Mouse (Mus musculus): Measurements from ENCODE around the gene Aox2. TPM values are rescaled to one million over a fixed set of nuclear protein-coding genes. Genes with fewer than 3 reads are reported as not detected.

Gene Aox2
- polyA plus RNA-seq, 2 experiments: 0.01 TPM; not detected in 1

GRCm38 (mm10) chr1:58375574-58376147 is 97.5 kb downstream of the Aox2 start:
- Histone ChIP-seq H3K4me2 (ENCODE audit: low read depth) (no peak overlapping the region), H3K9ac (replicated peaks) (no peak overlapping the region), H3K4me3 (ENCODE audit: insufficient read depth in 1 of 2, low read depth in 2 of 2, low read length in 2 of 2) (no peak overlapping the region), H3K9me3 (ENCODE audit: control insufficient read depth, low read length) (no peaks in the 10 kb centered on the region), H3K27ac (no peak overlapping the region), H3K27me3 (ENCODE audit: control insufficient read depth, insufficient read depth, low read length) (no peaks in the 10 kb centered on the region), H3K36me3 (replicated peaks; ENCODE audit: control insufficient read depth, insufficient read depth, low read depth) (no peaks in the 10 kb centered on the region), H3K4me1 (replicated peaks; ENCODE audit: control insufficient read depth in 2 of 2, insufficient read depth in 2 of 2, low read length in 1 of 2) (no peaks in the 10 kb centered on the region)
- DNase-seq (ENCODE audit: low read depth in 3 of 3, low spot score in 3 of 3) (no peak), ATAC-seq (ENCODE audit: insufficient read depth) (no peak)
- TF ChIP-seq CTCF (IDR thresholded peaks at IDR 0.05; ENCODE audit: low read depth): no peak
- TF ChIP-seq EP300 (IDR thresholded peaks at IDR 0.05; ENCODE audit: low read depth): no peak
- WGBS (ENCODE audit: insufficient replicate concordance): 46% methylated on average over 3 of the region's 3 CpGs

- Histone ChIP-seq H3K9ac (replicated peaks) (no peak overlapping the region), H3K27ac (no peak overlapping the region), H3K4me1 (replicated peaks; ENCODE audit: control insufficient read depth in 2 of 2, insufficient read depth in 2 of 2, low read length in 1 of 2) (no peaks in the 10 kb centered on the region), H3K4me2 (ENCODE audit: low read depth) (no peak overlapping the region), H3K9me3 (ENCODE audit: control insufficient read depth, low read length) (no peaks in the 10 kb centered on the region), H3K4me3 (ENCODE audit: insufficient read depth in 1 of 2, low read depth in 2 of 2, low read length in 2 of 2) (no peak overlapping the region), H3K27me3 (ENCODE audit: control insufficient read depth, insufficient read depth, low read length) (no peaks in the 10 kb centered on the region), H3K36me3 (replicated peaks; ENCODE audit: control insufficient read depth, insufficient read depth, low read depth) (no peaks in the 10 kb centered on the region)
- no peak for ATAC-seq (ENCODE audit: insufficient read depth)
- TF ChIP-seq CTCF (IDR thresholded peaks at IDR 0.05; ENCODE audit: low read depth) (no peak), EP300 (IDR thresholded peaks at IDR 0.05; ENCODE audit: low read depth) (no peak)
- 68% methylated on average over 5 of the region's 5 CpGs for WGBS (ENCODE audit: insufficient replicate concordance)
- DNase-seq (ENCODE audit: low read depth in 3 of 3, low spot score in 3 of 3): no peak
Observed at GRCm38 (mm10) chr1:58382586-58383281, 104.6 kb downstream of the Aox2 start.

GRCm38 (mm10) chr1:58391421-58392267 is 113.5 kb downstream of the Aox2 start:
- H3K9me3 ChIP-seq (ENCODE audit: control insufficient read depth, low read length): no peaks in the 10 kb centered on the region
- H3K9ac ChIP-seq (replicated peaks): peak overlapping the region; percentile 87
- 43% methylated on average over 19 of the region's 19 CpGs for WGBS (ENCODE audit: insufficient replicate concordance)
- peak overlapping the region; percentile 41 for H3K27ac ChIP-seq
- peak overlapping the region; percentile 95 for H3K4me2 ChIP-seq (ENCODE audit: low read depth)
- DNase-seq (ENCODE audit: low read depth in 3 of 3, low spot score in 3 of 3): no peak
- H3K4me3 ChIP-seq (ENCODE audit: insufficient read depth in 1 of 2, low read depth in 2 of 2, low read length in 2 of 2): peak overlapping the region; percentile 87 to 89
- TF ChIP-seq CTCF (IDR thresholded peaks at IDR 0.05; ENCODE audit: low read depth) (no peak), EP300 (IDR thresholded peaks at IDR 0.05; ENCODE audit: low read depth) (no peak)
- H3K4me1 ChIP-seq (replicated peaks; ENCODE audit: control insufficient read depth in 2 of 2, insufficient read depth in 2 of 2, low read length in 1 of 2): peaks cover 4 to 9% of the 10 kb centered on the region in 2 experiments; a peak in 2 of 4 replicates
- ATAC-seq (ENCODE audit: insufficient read depth): no peak
- peaks cover 20% of the 10 kb centered on the region for H3K36me3 ChIP-seq (replicated peaks; ENCODE audit: control insufficient read depth, insufficient read depth, low read depth)
- no peaks in the 10 kb centered on the region for H3K27me3 ChIP-seq (ENCODE audit: control insufficient read depth, insufficient read depth, low read length)

- Histone ChIP-seq H3K9ac (replicated peaks) (peak overlapping the region; percentile 87), H3K9me3 (ENCODE audit: control insufficient read depth, low read length) (no peaks in the 10 kb centered on the region), H3K4me1 (replicated peaks; ENCODE audit: control insufficient read depth in 2 of 2, insufficient read depth in 2 of 2, low read length in 1 of 2) (peaks cover 4 to 9% of the 10 kb centered on the region in 2 experiments; a peak in 2 of 4 replicates), H3K4me2 (ENCODE audit: low read depth) (peak overlapping the region; percentile 95), H3K27me3 (ENCODE audit: control insufficient read depth, insufficient read depth, low read length) (no peaks in the 10 kb centered on the region), H3K4me3 (ENCODE audit: insufficient read depth in 1 of 2, low read depth in 2 of 2, low read length in 2 of 2) (peak overlapping the region; percentile 87 to 89), H3K27ac (peak overlapping the region; percentile 50), H3K36me3 (replicated peaks; ENCODE audit: control insufficient read depth, insufficient read depth, low read depth) (peaks cover 26% of the 10 kb centered on the region)
- DNase-seq (ENCODE audit: low read depth in 3 of 3, low spot score in 3 of 3): peak in 1 of 3 experiments; percentile 48
- no peak for TF ChIP-seq EP300 (IDR thresholded peaks at IDR 0.05; ENCODE audit: low read depth)
- no peak for TF ChIP-seq CTCF (IDR thresholded peaks at IDR 0.05; ENCODE audit: low read depth)
- under 1% methylated on average over 16 of the region's 16 CpGs for WGBS (ENCODE audit: insufficient replicate concordance)
- no peak for ATAC-seq (ENCODE audit: insufficient read depth)
Observed at GRCm38 (mm10) chr1:58392268-58392651, 114.1 kb downstream of the Aox2 start.
